Mouse (Mus musculus) neural tube, embryonic 14.5 days (tissue): ENCODE measurements around the gene Camk2d. TPM values are rescaled to one million over a fixed set of nuclear protein-coding genes. Genes with fewer than 3 reads are reported as not detected.
A peak's percentile ranks its signal among the peaks of the same experiment; 100 is the strongest.

Experiments used
- ATAC-seq: fragments of 200-750 bp; cut with Nextera tagmentation; 2 replicates; pipeline ENCODE4 v1.8.0; 2017; ENCODE audit warnings: low read depth, mild to moderate bottlenecking, moderate TSS enrichment, moderate library complexity
- H3K27ac ChIP-seq: fragments of 300-500 bp; sonication (generic); 2 replicates; pipeline ENCODE4 v1.5.1; 2014; ENCODE audit warnings: low read depth, mild to moderate bottlenecking, control low read depth, low read length, moderate library complexity, mixed read lengths
- H3K27me3 ChIP-seq: fragments of 300-500 bp; sonication (generic); 2 replicates; pipeline ENCODE4 v1.6.1; 2014; ENCODE audit warnings: low read length; ENCODE audit not compliant: control insufficient read depth, insufficient read depth
- H3K36me3 ChIP-seq: fragments of 300-500 bp; sonication (generic); 2 replicates; pipeline ENCODE4 v1.6.1; 2014; ENCODE audit warnings: low read length, mixed read lengths; ENCODE audit not compliant: control insufficient read depth, insufficient read depth
- H3K4me1 ChIP-seq: fragments of 300-500 bp; sonication (generic); 2 replicates; pipeline ENCODE4 v1.6.1; 2014; ENCODE audit warnings: low read length; ENCODE audit not compliant: control insufficient read depth, insufficient read depth
- H3K4me2 ChIP-seq: fragments of 300-500 bp; sonication (generic); 2 replicates; pipeline ENCODE4 v1.6.1; 2014; ENCODE audit warnings: mild to moderate bottlenecking, low read depth, low read length, control low read depth
- H3K4me3 ChIP-seq: fragments of 300-500 bp; sonication (generic); 2 replicates; pipeline ENCODE4 v1.5.1; 2014; ENCODE audit warnings: low read depth, low read length, control low read depth, mixed read lengths
- H3K9ac ChIP-seq: fragments of 300-500 bp; sonication (generic); replicated peaks from 2 replicates; pipeline ENCODE4 v1.6.1; 2014; ENCODE audit warnings: low read depth, mild to moderate bottlenecking, control low read depth, low read length, mixed read lengths
- H3K9me3 ChIP-seq: fragments of 300-500 bp; sonication (generic); 2 replicates; pipeline ENCODE4 v1.6.1; 2016; ENCODE audit warnings: low read length; ENCODE audit not compliant: control insufficient read depth
- WGBS: fragments of 180-500 bp; shearing (Covaris S2); extraction: QIAGEN DNeasy Blood & Tissue Kit; methylation state at CpG from one replicate; pipeline ENCODE4 v1.1.7; 2014; 5-methylcytosine and 5-hydroxymethylcytosine counted together
- polyA plus RNA-seq: library from polyadenylated mRNA; unstranded; fragments of >200 nt; fragmentation: Nextera tagmentation; extraction: Ambion mirVana; gene quantifications from 2 replicates; pipeline ENCODE4 v1.2.1, GENCODE M21; 2014

Gene Camk2d
- polyA plus RNA-seq, 1 experiment from 2014 or later: 215 TPM

DNA sequence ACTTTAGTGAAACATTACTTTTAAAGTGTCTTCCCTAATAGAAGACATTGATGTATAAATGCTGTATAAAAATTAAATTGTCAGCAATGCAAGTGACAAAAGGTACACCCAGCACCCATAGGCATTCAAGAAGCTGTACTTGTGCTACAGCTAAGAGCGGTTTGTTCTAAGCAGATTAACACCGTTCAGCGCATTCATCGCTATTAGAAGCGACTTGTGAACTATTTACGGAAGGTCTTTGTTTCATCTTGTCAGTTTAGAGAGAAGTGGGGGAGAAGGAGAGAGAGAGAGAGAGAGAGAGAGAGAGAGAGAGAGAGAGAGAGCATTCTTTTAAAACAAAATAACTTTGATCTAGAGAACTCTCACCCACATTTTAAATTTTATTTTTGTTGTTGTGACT is 38.1 kb downstream of the Camk2d start:
- no peak overlapping the region for H3K4me3 ChIP-seq
- H3K36me3 ChIP-seq: no peaks in the 10 kb centered on the region
- no peaks in the 10 kb centered on the region for H3K27me3 ChIP-seq
- H3K9me3 ChIP-seq: no peaks in the 10 kb centered on the region
- WGBS: 71% methylated on average over 6 of the region's 6 CpGs
- no peak overlapping the region for H3K9ac ChIP-seq
- H3K4me2 ChIP-seq: no peak overlapping the region
- ATAC-seq: no peak
- no peak overlapping the region for H3K27ac ChIP-seq
- no peaks in the 10 kb centered on the region for H3K4me1 ChIP-seq

DNA sequence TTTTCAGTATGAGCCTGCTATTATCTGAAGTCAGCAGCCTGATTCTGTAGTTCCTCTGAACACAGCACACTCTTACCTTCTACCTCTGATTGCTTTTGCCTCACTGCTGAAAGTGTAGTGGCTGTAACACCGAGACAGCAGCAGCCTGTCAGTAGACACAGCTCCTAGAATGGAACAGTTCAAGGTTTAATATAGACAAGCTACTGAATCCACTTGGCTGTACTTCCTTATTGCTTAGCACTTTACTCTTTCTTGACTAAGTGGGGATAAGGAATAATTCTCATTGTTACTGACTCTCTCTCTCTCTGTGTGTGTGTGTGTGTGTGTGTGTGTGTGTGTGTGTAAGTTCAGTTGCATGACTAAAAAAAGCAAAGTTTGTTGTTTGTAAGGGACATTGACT is 42.2 kb downstream of the Camk2d start:
- no peak for ATAC-seq
- H3K9me3 ChIP-seq: no peaks in the 10 kb centered on the region
- no peak overlapping the region for H3K4me3 ChIP-seq
- no peaks in the 10 kb centered on the region for H3K36me3 ChIP-seq
- 61% methylated on average over 1 of the region's 1 CpGs for WGBS
- no peak overlapping the region for H3K9ac ChIP-seq
- peaks cover 3% of the 10 kb centered on the region; the same call in 1 of the 2 replicates for H3K4me1 ChIP-seq
- no peak overlapping the region for H3K27ac ChIP-seq
- no peak overlapping the region for H3K4me2 ChIP-seq
- H3K27me3 ChIP-seq: no peaks in the 10 kb centered on the region

DNA sequence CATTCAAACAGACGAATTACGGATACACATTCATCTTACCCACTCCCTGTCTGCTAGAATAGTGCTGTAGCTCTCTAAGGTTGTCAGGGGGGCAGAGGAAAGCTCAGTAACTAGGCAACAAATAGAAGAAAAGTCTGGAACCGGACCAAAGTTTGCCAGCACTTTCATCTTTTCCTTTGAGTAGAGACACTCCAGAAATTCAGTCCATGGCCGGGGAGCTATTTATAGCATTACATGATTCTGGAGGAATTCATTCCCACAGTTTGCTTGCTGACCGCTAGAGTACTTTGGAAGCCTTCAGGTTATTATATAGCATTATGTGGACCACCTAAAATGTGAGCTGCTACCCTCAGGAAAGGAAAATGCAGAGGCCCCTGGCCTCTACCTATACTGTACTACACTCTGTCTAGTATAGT is 43.0 kb downstream of the Camk2d start:
- Histone ChIP-seq H3K4me2 (no peak overlapping the region), H3K9me3 (no peaks in the 10 kb centered on the region), H3K9ac (no peak overlapping the region), H3K27me3 (no peaks in the 10 kb centered on the region), H3K4me3 (no peak overlapping the region), H3K27ac (peak overlapping the region; percentile 62), H3K4me1 (peaks cover 7% of the 10 kb centered on the region), H3K36me3 (no peaks in the 10 kb centered on the region)
- WGBS: 31% methylated on average over 5 of the region's 5 CpGs
- ATAC-seq: peak; percentile 82; the same call in 1 of the 2 replicates

DNA sequence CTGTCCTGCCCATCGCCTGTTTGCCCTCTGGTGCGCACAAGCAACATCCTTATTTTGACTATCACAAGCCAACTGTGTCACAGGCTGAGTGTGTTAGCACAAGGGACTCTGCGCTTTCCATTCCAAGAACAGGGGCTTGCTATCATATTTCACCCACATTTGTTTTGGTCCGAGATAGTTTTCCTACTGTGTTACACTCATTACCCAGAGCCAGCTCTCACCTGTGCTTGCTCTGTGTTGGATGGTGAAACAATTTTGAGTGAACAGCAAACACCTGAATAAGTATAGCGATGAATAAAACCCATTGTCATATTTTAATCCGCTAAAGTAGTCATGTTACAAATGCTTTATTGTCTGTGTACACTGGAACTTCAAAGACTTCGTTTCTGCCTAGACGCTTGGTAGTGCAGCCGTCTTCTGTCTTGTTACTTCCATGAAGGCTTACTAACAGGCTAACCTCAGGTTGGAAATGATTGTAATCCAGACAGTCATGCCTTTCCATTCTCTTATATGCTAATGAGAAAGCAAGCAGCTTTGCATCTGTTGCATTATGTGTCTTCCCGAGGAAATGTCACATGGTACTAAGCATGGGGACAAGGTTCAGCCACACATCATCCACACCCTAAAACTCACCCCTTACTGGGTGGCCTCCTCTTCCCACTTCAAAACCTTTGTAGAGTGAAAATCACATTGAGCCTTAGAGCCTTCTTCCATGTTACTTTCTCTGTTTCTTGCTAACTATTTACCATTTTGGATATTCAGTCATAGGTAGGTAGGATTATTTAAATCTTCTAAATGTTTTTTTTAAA is 44.5 kb downstream of the Camk2d start:
- H3K36me3 ChIP-seq: no peaks in the 10 kb centered on the region
- no peaks in the 10 kb centered on the region for H3K9me3 ChIP-seq
- no peak overlapping the region for H3K4me3 ChIP-seq
- no peak overlapping the region for H3K4me2 ChIP-seq
- 78% methylated on average over 10 of the region's 10 CpGs for WGBS
- no peak overlapping the region for H3K27ac ChIP-seq
- no peaks in the 10 kb centered on the region for H3K27me3 ChIP-seq
- H3K9ac ChIP-seq: no peak overlapping the region
- H3K4me1 ChIP-seq: peaks cover 7% of the 10 kb centered on the region
- ATAC-seq: no peak

DNA sequence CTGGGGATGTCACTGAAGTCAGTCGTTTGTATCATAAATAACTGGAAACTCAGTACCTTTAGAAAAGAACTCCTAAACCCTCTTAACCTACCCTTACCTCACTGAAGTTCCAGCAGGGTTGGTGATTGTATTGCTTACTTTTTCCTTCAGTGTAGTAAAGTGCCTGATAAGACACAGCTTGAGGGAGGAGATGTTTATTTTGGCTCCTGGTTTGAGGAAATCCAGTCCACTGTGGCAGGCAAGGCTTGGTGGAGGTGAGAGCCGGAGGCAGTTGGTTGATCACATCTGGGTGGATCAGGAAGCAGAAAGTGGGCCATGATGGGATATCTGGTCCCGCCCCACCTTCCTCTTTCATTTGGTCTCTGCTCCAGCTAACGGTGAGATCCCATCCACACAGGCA is 45.3 kb downstream of the Camk2d start:
- WGBS: 76% methylated on average over 4 of the region's 4 CpGs
- Histone ChIP-seq H3K9ac (no peak overlapping the region), H3K27ac (no peak overlapping the region), H3K4me3 (no peak overlapping the region), H3K4me2 (no peak overlapping the region), H3K4me1 (peaks cover 7% of the 10 kb centered on the region), H3K27me3 (no peaks in the 10 kb centered on the region), H3K36me3 (no peaks in the 10 kb centered on the region), H3K9me3 (no peaks in the 10 kb centered on the region)
- ATAC-seq: no peak

DNA sequence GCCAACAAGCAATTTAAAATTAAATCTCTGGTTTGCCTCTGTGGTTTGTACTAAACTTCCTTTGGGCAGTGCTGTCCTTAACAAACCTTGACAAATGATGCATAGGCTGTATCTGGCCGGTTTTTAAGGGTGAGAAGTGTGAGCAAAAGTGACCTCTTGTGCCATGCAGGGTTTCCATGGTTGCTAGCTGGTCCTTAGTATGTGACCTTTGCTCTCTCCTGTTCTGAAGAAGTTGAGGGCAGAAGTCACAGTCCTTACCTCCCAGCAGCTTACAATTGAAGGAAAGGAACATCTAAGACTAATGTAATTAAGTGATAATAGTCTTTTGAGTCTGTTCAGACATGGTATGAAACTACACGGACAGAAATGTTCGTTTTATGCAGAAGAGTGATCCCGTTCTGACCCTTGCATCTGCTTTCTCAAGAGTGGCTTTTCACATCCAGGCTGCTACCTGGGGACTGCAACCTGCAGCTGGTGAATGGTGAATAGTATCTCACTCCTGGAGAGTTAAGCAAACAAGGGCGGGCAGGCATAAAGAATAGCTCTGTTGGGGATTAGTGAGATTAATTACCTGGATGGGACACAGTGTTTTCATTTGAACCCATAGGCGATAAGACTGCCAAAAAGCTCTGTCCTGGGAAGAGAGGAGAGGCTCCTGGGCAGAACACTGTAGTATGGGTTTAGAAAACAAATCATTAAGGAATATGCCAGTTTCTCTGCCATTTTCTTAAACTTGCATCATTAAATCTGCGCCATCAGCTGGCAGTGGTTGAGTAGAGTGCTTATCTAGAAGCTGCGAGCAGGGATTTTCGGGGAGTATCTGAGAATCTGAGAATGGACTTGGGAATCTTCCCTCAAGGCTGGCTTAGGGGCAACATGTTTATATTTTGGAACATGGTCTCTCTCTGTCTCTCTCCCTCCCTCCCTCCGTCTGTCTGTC is 47.2 kb downstream of the Camk2d start:
- Histone ChIP-seq H3K27me3 (no peaks in the 10 kb centered on the region), H3K4me2 (no peak overlapping the region), H3K9ac (no peak overlapping the region), H3K27ac (no peak overlapping the region), H3K4me1 (peaks cover 7% of the 10 kb centered on the region), H3K4me3 (no peak overlapping the region), H3K36me3 (no peaks in the 10 kb centered on the region), H3K9me3 (no peaks in the 10 kb centered on the region)
- 24% methylated on average over 10 of the region's 10 CpGs for WGBS
- ATAC-seq: 0 out of 2 replicates have a peak, but pooled peaks have one; percentile 12

DNA sequence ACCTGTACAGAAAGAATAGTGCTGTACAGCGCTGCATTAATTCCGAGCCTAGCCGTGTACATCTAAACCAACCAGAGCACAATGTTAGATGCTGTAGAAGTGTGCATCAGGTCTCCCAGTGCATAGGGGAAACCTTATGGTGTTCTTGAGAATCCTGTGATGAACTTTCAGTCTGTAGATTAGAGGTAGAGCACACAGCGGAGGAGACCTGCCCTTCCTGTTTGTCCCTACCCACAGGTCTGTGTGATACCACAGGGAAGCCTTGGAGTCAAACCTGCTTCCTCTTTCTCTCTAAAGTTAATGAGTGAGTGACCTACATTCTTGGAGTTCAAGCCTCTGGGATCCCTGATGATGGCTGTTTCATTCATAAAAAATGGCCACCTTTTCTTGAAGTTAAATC is 54.2 kb downstream of the Camk2d start:
- Histone ChIP-seq H3K4me1 (no peaks in the 10 kb centered on the region), H3K27me3 (no peaks in the 10 kb centered on the region), H3K4me2 (no peak overlapping the region), H3K36me3 (no peaks in the 10 kb centered on the region), H3K27ac (no peak overlapping the region), H3K9me3 (no peaks in the 10 kb centered on the region), H3K4me3 (no peak overlapping the region), H3K9ac (no peak overlapping the region)
- ATAC-seq: no peak
- 95% methylated on average over 4 of the region's 4 CpGs for WGBS

DNA sequence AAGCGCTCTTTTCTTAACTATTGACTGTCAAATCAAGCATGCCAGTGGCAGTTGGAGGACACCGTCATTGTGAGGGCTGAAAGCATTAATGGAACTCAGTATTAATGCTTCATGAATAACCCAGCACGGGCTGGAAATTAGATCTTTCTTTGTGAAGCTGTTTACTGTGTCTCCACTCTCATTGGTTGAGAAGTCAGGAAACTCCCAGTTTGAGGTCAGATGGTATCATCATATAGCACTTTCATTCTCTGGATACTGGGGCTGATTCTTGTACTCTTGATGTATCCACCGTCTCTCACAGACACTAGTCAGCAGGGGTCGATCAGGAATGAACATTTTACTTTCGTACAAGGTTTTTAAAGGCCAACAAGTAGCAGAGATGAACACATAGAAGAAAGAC is 54.6 kb downstream of the Camk2d start:
- Histone ChIP-seq H3K27ac (no peak overlapping the region), H3K9me3 (no peaks in the 10 kb centered on the region), H3K27me3 (no peaks in the 10 kb centered on the region), H3K4me3 (no peak overlapping the region), H3K4me1 (no peaks in the 10 kb centered on the region), H3K4me2 (no peak overlapping the region), H3K36me3 (no peaks in the 10 kb centered on the region), H3K9ac (no peak overlapping the region)
- no peak for ATAC-seq
- 60% methylated on average over 6 of the region's 6 CpGs for WGBS

DNA sequence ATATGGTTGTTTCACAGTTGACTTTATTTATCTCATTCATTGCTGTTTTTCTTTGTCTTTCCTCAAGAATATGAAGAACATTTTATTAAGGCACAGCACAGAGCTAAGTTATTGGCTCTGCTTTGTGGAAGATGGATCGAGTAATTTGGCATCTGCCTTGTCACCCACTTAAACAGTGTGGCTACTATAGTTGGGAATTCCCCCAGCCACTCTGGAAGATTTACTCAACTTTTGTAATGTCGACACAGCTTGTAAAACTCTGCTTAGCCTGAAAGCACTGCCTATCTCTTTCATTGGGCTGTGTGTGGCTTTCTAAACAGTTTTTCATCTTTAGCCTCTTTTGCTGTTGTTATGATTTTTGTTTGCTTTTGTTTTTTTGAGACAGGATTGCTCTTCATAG is 56.3 kb downstream of the Camk2d start:
- WGBS: 60% methylated on average over 2 of the region's 2 CpGs
- no peaks in the 10 kb centered on the region for H3K4me1 ChIP-seq

More for the DNA sequence above, 56.3 kb downstream of the Camk2d start:
- Histone ChIP-seq H3K27me3 (no peaks in the 10 kb centered on the region), H3K27ac (no peak overlapping the region), H3K9me3 (no peaks in the 10 kb centered on the region), H3K9ac (no peak overlapping the region), H3K36me3 (no peaks in the 10 kb centered on the region), H3K4me3 (no peak overlapping the region), H3K4me2 (no peak overlapping the region)
- ATAC-seq: no peak
